Mouse (Mus musculus) layer of hippocampus, adult 18-20 months (tissue): ENCODE measurements around the gene Ndufaf4. TPM values are rescaled to one million over a fixed set of nuclear protein-coding genes. Genes with fewer than 3 reads are reported as not detected.
"Not testable (repeated sequence)": the region's sequence is repeated elsewhere in the genome, so short reads cannot be mapped to it uniquely, and the experiment has no call there.

Source experiments
- DNase-seq, 2 experiments: peaks; one replicate each; pipeline ENCODE4 v3.0.0; 2022; ENCODE audit warnings: low spot score in 2 of 2
- long read RNA-seq: library from polyadenylated mRNA; stranded (forward); transcript quantifications from one replicate; pipeline ENCODE4 v2.0.0, GENCODE M21; 2021
- total RNA-seq, 2 experiments: library from RNA; stranded (reverse); gene quantifications; 2 replicates each; pipeline ENCODE4 v1.2.3; 2021

The Ndufaf4 gene
- total RNA-seq, result 10 to 100 TPM; 40.3 to 42.4 TPM
- long read RNA-seq, transcript Ndufaf4-201 (3 exons, 3,632 nt), result major isoform, 18 of 33 reads
- long read RNA-seq, transcript Ndufaf4-202 (2 exons, 2,358 nt), result minor isoform, 12 of 33 reads
- long read RNA-seq, partial matches to known transcripts, result 0 of 33 reads
- long read RNA-seq, other reads (novel, unspliced or antisense), result 3 of 33 reads

- DNase-seq, result peak; percentile 94 to 99
These were observed at the start of gene Ndufaf4 for GRCm38 (mm10) chr4:24897851-24898515. Ndufaf4 (plus strand) TSS chr4:24898083.

- peak; percentile 83 to 84 for DNase-seq
These were observed 47.2 kb upstream of the Ndufaf4 start, which contains the start of gene Klhl32 for GRCm38 (mm10) chr4:24850401-24851325. Klhl32 (minus strand) TSS chr4:24851124.

- no peak for DNase-seq
These were observed 32.2 kb upstream of the Ndufaf4 start for GRCm38 (mm10) chr4:24865691-24866090.

- DNase-seq, result no peak
These were observed 28.7 kb upstream of the Ndufaf4 start for GRCm38 (mm10) chr4:24869230-24869629.

GRCm38 (mm10) chr4:24889386-24889785 lies 8.5 kb upstream of the Ndufaf4 start:
- DNase-seq, result not testable (repeated sequence)

- not testable (repeated sequence) for DNase-seq
These were observed 5.6 kb upstream of the Ndufaf4 start for GRCm38 (mm10) chr4:24892293-24892692.

GRCm38 (mm10) chr4:24894625-24895024 lies 3.3 kb upstream of the Ndufaf4 start:
- no peak for DNase-seq

GRCm38 (mm10) chr4:24896829-24897228 lies 1.1 kb upstream of the Ndufaf4 start:
- peak in 1 of 2 experiments; percentile 72 for DNase-seq

- no peak for DNase-seq
These were observed 532 bp upstream of the Ndufaf4 start for GRCm38 (mm10) chr4:24897351-24897750.

- DNase-seq, result no peak
These were observed 753 bp downstream of the Ndufaf4 start for GRCm38 (mm10) chr4:24898636-24899035.

- no peak for DNase-seq
These were observed 1.3 kb downstream of the Ndufaf4 start for GRCm38 (mm10) chr4:24899146-24899545.

- no peak for DNase-seq
These were observed 9.9 kb downstream of the Ndufaf4 start for GRCm38 (mm10) chr4:24907745-24908144.

GRCm38 (mm10) chr4:24915631-24916030 lies 17.7 kb downstream of the Ndufaf4 start:
- no peak for DNase-seq

GRCm38 (mm10) chr4:24920006-24920577 lies 22.2 kb downstream of the Ndufaf4 start:
- no peak for DNase-seq

- DNase-seq, result peak in 1 of 2 experiments; percentile 68
These were observed 26.8 kb downstream of the Ndufaf4 start for GRCm38 (mm10) chr4:24924726-24925125.

- DNase-seq, result peak in 1 of 2 experiments; percentile 31
These were observed 30.4 kb downstream of the Ndufaf4 start for GRCm38 (mm10) chr4:24928260-24928780.

GRCm38 (mm10) chr4:24928926-24929325 lies 31.0 kb downstream of the Ndufaf4 start:
- no peak for DNase-seq

GRCm38 (mm10) chr4:24942728-24943424 lies 45.0 kb downstream of the Ndufaf4 start:
- peak in 1 of 2 experiments; percentile 10 for DNase-seq
